Comparison of ENCODE assay signal across 15 mouse cellular contexts in the genomic region with DNA sequence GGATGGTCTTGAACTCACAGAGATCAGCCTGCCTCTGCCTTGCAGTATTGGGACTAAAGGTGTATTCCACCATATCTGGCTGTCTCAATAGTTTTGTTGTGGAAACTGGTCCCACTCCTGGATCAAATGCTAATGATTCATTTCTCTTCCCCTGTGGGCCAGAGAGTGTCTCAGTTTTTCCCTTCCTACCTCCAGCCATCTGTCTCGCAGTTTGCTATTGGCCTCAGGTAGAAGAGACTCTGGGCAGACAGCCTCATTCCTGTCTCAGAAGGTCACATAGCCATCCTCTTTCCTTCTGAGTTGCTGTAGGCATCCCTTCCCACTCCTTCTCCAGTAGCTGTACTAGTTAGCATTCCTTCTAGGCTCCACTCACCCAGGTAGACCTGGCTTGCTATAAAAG. TPM values are rescaled to one million over a fixed set of nuclear protein-coding genes. Genes with fewer than 3 reads are reported as not detected.
DNase-seq lines count a peak whose midpoint lies in the region; TF ChIP-seq lines count a peak whose summit lies in the region.
"Had no signal": no experiment of that assay in that cellular context is flagged by ENCODE, and none has a peak within 500 bp of the region (broad histone marks: within the 10 kb centered on the region; RNA-seq: fewer than 3 reads in every experiment).

No protein-coding gene starts in this region.

- DNase-seq in cerebellum, adult 8-10 months, result peak; percentile 37
- DNase-seq in cerebellum, adult 11-12 months, result no peak
- no peak for DNase-seq in gastrocnemius, adult 2 months
- no peak for DNase-seq in gastrocnemius, postnatal 14 days
- DNase-seq in cerebellum, postnatal 36 days, result peak; percentile 39 to 52
- DNase-seq in heart, adult 18-20 months, result no peak
- DNase-seq: adrenal gland, adult 2 months; adrenal gland, postnatal 14 days; forebrain, postnatal 0 days; gastrocnemius, postnatal 36 days; kidney, adult 2 months had no signal

- intact Hi-C loops in gastrocnemius, adult 2 months (cut with DNase I), result loop anchor here (5.0 kb wide), 1 partner anchor 36 kb away; no protein-coding TSS in a partner anchor
- intact Hi-C loops in gastrocnemius, postnatal 14 days (cut with DNase I; ENCODE audit: low total_unique reads), result no loop called here

- H3K27ac ChIP-seq in gastrocnemius, adult 2 months, result peak overlapping the region; percentile 24; the same call in 1 of the 2 replicates
- H3K27ac ChIP-seq: embryonic facial prominence, embryonic 12.5 days; embryonic facial prominence, embryonic 15.5 days; hindbrain, embryonic 12.5 days; hindbrain, embryonic 15.5 days had no signal

- no peak for TF ChIP-seq CTCF in gastrocnemius, adult 2 months (IDR thresholded peaks at IDR 0.05)

- no peak overlapping the region for H3K4me3 ChIP-seq in gastrocnemius, adult 2 months
- H3K4me3 ChIP-seq: embryonic facial prominence, embryonic 12.5 days; embryonic facial prominence, embryonic 15.5 days; hindbrain, embryonic 12.5 days; hindbrain, embryonic 15.5 days had no signal

RNA-seq across cellular contexts. Expression of a gene that starts 40.5 kb away (rescaled TPM):
- total RNA-seq in gastrocnemius, adult 2 months (2021), result 10 to 100 TPM; 24.2 to 38.4 TPM
- 10 to 100 TPM; 19.7 to 22.2 TPM for total RNA-seq in gastrocnemius, postnatal 14 days (2021)
- 1 to 10 TPM; 4.0 to 4.9 TPM for total RNA-seq in heart, adult 18-20 months (2021)

Comparison
In these comparisons a context has a peak if more than half of its experiments do, and no peak if none do; other contexts are left out.
1. DNase-seq: peak in cerebellum, adult 8-10 months (single experiment) and cerebellum, postnatal 36 days (2 of 2); none in cerebellum, adult 11-12 months (single experiment), gastrocnemius, adult 2 months (single experiment), gastrocnemius, postnatal 14 days (single experiment) and heart, adult 18-20 months (0 of 2).